Mouse (Mus musculus): ENCODE data around the gene Cdkal1.

- TF ChIP-seq CTCF (IDR thresholded peaks at IDR 0.05; ENCODE audit: low read depth, low read length) (no peak), POLR2A (IDR thresholded peaks at IDR 0.05; ENCODE audit: borderline replicate concordance, low read depth, low read length) (no peak)
These were observed 214.3 kb downstream of the Cdkal1 start for GRCm38 (mm10) chr13:29641200-29641599.

Data from bone marrow macrophage, adult 2 months (primary cell).